Mouse (Mus musculus) urinary bladder, postnatal 4 days (tissue): ENCODE data around the gene Fam19a3.
"Not testable (repeated sequence)": the region's sequence is repeated elsewhere in the genome, so short reads cannot be mapped to it uniquely, and the experiment has no call there.

Experiments used
- DNase-seq, 2 experiments: peaks; one replicate each; pipeline ENCODE4 v3.0.0; 2021 to 2022; ENCODE audit warnings: low spot score in 2 of 2

The Fam19a3 gene

DNA sequence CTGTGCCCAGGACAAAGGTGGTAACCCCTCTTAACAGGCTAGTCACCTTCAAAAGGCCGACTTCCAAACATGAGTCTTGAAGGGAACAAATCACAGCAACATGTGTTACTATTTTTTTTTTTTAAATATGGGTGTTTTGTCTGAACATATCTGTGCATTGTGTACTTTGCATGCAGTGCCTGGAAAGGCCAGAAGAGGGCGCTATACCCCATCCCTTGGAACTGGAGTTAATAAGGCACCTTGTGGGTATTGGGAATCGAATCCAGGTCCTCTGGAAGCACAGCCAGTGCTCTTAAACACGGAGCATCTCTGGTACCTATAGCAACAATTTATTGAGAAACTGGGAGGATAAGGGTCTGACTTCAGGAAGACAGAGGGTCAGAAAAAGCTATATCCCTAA lies 16.6 kb downstream of the Fam19a3 start:
- DNase-seq, result no peak

DNA sequence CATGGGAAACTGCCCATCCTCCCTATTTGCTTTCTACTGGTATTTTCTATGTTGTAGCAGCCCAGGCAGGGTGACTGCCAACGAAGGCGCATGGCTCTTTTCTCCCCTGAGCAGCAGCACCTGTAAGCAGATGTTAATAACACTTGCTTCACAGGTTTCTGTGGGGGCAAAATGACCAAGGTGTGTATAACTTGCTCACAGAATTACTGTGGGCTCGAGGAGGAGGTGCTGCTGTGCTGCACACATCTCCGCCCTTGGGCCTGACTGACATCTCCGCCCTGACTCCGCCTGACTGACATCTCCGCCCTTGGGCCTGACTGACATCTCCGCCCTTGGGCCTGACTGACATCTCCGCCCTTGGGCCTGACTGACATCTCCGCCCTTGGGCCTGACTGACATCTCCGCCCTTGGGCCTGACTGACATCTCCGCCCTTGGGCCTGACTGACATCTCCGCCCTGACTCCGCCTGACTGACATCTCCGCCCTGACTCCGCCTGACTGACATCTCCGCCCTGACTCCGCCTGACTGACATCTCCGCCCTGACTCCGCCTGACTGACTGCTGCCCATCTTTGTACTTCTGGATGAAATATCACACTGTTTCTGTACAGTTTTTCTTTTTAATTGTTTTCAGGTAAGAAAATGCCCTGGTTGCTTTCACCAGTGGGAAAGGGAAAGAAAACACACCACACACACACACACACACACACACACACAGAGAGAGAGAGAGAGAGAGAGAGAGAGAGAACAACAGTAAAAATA lies 19.4 kb downstream of the Fam19a3 start:
- not testable (repeated sequence) for DNase-seq

DNA sequence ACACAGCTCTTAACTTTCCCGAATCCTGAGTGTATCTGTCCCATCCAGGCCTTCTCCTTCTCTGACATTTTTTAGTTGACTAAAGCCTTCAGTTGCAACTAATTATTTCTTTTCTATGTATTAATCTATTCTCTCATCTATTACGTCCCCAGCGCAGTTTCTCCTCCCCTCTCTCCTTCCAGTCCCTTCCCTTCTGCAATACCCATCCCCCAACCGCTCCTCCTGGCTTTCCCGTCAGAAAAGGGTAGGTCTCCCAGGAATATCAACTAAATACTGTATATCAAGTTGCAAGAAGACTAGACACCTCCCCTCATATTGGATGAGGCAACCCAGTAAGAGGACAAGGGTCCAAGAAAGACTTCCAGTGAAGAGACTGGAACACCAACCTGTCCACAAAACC lies 22.8 kb downstream of the Fam19a3 start:
- no peak for DNase-seq

DNA sequence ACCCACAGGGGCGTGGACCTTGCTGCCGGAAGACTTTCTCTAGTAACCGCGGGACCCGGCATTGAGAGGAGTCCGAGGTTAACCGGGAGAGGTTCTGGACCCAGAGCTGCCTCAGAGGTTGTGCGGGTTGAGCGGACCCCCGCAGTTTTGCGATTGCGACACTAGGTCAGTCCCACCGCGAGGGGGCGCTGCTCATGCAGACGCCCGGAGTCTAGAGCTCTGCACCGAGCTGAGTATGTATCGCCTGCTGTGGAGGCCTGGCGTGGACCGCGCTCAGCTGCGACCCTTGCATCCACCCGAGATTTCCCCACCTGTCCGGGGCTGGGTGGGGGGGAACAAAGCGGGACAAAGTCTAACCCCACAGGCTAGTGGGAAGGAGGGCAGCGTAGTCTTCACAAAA lies 23.2 kb downstream of the Fam19a3 start:
- DNase-seq, result peak; percentile 45 to 83

DNA sequence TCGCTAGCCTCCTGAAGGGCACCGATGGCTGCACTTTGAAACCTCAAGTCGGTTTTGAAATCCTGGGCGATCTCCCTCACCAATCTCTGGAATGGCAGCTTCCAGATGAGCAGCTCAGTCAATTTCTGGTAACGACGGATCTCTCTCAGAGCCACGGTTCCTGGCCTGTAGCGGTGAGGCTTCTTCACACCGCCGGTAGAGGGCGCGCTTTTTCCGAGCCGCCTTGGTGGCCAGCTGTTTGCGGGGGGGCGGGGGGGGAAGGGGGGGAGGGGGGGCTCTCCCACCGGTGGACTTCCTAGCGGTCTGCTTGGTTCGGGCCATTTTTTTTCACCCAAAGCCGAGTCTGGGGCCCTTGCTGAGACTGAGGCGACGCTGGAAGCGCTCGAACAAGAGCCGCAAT lies 28.8 kb downstream of the Fam19a3 start:
- DNase-seq, result not testable (repeated sequence)

DNA sequence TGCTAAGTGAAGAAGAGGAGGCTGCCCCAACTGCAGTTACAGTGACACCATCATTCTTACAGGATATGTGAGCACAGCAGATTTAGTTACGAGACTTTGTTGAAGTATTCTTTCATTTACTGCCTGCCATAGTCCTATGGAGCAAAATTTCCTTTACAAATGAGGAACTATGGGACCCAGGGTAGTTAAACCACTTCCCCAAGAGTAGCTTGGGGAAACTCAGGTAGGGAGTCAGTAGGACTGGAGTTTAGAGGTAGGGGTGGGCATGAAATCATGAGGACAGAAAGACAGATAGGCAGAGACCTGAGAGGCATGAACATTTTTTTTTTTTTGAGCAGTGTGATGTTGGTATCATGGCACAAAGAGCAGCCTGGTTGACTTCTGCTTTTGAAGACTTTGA lies 37.8 kb downstream of the Fam19a3 start:
- DNase-seq, result no peak

DNA sequence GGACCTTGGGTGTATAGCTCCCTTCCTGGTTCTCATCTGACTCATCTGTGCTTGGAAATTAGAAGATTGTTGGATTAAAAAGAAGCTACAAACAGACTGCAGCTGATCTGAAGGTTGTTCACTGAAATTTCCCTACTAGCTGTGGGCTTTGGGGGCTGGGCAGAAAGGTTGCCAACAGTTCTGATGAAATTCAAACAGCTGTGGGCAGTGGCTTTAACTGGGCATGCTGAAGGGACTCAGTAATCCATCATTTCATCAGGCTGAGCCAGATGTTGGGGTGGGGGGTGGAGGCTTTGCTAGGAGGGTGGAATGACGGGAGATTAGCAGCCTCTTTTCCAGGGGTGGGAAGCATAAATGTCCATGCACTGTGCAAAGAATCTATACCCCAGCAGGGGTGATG lies 38.5 kb downstream of the Fam19a3 start:
- no peak for DNase-seq

DNA sequence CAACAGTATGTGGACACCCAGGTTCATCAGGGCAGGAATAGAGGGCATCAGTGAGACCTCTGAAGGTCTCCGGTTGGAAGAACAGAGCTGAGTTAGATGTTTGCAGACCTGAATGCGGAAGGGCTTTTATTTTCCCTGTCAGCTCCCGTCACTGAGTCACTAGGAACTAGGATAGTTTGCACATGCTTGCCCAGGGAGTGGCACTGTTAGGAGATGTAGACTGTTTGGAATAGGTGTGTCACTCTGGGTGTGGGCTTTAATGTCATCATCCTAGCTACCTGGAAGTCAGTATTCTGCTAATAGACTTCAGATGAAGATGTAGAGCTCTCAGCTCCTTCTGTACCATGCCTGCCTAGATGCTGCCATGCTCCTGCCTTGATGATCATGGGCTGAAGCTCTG lies 39.7 kb downstream of the Fam19a3 start:
- no peak for DNase-seq

DNA sequence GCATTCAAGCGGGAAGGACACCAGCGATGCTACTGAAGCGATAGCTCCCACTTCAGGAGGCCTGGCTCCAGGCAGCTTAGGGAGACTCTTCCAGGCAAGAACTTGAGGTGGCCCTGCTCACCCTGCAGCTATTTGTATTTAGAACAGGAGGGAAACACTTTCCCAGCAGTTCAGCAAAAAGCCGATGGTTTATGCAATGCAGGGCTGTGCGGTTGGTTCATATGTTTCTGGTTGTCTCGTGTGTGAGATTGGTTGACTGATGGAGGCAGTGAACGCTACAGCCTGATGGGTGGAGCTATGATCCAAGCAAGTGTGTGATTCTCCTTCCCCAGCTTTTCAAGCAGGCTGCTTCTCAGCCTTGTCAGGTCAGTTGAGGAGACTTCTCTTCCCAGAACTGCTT lies 47.0 kb downstream of the Fam19a3 start:
- DNase-seq, result no peak

DNA sequence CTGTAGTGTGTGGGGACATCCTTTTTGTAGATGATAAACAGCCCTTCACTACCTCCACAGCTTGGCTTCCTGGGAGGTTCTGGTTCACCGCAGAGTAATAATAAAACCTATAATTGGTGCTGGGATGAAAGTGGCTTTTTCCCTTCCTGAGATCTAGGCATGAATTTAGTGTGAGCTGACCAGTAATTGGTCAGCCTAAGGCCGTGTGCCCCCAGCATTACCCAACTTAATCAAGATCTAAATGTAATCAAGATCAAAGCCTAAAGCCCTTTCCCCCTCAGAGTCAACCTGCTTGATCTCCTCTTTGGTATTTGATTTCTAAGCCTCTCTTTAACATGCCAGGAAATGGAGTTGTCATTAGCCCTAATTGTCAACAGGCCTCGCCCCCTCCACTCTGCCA lies 48.7 kb downstream of the Fam19a3 start:
- DNase-seq, result no peak

DNA sequence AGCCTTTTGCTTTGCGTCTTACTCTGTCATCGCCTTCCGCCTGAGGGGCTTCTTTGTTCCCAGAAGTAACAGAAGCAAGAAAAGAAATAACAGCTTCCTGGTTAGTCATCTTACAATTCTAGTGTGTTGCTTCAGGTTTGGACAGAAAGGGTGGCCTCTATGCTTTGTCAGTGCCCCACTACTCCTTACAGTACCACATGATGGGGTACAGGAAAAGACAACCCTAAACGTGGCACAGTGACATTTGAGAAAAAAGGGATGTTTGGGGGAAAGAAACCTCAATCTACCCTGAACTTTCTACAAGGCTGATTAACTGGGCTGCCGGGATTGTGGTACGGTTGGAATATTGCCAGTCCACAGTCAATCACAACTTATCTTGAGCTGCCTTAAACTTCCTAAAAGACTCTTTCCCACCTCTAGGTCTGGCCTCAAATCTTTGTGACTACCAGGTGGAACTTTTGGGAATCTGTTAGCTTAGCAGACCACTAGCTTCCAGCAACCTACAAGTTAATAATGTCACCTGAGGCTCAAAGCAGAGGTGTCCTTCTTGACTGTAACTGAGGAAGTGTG lies 52.3 kb downstream of the Fam19a3 start:
- no peak for DNase-seq
